Mouse (Mus musculus) spleen, adult 18-20 months (tissue): Measurements from ENCODE around the gene Ntn4.

Experiments
- DNase-seq, 2 experiments: peaks; one replicate each; pipeline ENCODE4 v3.0.0; 2022; ENCODE audit warnings: mixed read lengths in 2 of 2

The Ntn4 gene

DNA sequence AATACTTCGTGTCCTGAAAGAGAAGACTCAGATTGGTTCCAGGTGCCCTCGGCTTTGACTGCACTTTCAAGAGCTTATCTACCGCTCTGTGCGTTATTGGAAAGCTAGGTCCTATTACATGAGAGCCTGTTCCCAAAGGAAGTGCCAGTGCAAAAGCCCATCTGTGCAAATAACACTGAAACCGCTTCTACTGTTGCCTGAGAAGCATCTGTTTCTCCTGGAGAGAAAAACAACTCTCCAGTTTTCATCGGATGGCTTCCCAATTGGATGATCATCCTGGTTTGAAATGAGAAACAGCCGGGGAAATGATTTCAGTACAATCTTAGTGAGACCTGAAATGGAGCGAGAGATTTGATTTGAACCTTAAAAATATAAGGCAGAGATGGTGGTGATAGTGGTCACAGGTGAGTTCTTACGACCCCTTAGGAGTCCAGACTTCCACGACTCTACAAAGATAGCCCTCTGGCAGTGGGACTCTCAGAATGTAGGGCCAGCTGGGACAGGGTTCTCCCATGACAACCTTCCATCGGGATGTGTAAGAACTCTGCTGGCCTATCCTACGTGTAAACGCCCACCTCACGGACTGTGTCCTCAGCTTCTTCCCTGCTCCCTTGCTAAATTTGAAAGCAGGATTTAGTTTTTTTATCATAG lies 101.1 kb downstream of the Ntn4 start:
- DNase-seq = no peak

- no peak for DNase-seq
Observed at GRCm38 (mm10) chr10:93742097-93742446, 101.6 kb downstream of the Ntn4 start.

GRCm38 (mm10) chr10:93742598-93742997 lies 102.1 kb downstream of the Ntn4 start:
- DNase-seq = no peak

GRCm38 (mm10) chr10:93749267-93750192 lies 109.0 kb downstream of the Ntn4 start:
- DNase-seq = no peak

- DNase-seq = no peak
Observed at GRCm38 (mm10) chr10:93751302-93751701, 110.8 kb downstream of the Ntn4 start.

- DNase-seq = no peak
Observed at GRCm38 (mm10) chr10:93753711-93754391, 113.4 kb downstream of the Ntn4 start.

DNA sequence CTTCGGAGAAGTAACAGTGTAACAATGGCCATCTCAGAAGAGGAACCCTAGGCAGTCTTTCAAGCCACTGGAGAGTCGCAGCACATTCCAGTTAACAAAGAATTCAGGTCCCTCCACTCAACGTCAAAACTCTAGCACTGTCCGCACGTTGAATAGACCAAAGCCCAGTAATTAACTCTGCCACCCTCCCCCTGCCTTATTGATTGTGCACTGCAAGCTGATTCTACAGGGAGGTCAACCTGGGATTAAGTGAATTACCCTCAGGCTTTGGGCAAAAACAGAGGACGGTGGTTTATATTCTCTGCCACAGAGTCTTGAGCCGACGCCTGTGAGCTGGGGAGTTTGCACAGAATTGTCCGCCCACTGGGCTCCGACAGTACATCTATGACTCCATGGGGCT lies 115.7 kb downstream of the Ntn4 start:
- DNase-seq = no peak

DNA sequence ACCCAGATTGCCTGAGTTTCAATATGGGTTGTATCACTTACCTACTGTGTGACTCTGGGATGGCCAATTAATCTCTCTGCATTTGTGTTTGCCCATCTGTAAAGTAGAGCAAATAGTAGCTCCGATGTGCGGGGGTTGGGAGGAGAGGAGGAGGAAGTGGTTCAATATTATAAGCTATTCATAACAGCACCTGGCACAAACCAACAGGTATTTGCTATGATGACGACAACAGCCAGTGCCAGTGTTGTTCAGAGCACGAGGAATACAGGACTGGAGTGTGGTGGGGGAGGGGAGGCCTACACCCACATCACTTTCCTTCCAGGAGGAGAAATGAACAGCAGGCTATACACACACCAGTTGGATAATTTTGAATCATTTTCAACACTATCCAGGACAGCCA lies 119.2 kb downstream of the Ntn4 start:
- DNase-seq = no peak

DNA sequence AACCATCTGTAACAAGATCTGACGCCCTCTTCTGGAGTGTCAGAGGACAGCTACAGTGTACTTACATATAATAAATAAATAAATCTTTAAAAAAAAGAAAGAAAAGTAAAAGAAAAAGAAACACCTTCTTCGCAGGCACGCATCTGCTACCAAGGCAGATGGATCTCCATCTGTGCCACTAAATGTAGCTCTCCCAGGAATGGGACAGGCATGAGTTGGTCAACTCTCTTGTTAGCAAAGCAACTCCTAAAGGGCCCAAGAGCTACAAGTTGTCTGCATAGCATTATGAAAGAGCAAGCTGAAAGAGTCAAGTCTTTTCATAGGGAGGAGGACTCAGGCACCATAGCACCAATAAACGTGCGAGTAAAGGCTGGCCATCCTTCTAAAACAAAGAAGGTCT lies 119.9 kb downstream of the Ntn4 start:
- no peak for DNase-seq

- DNase-seq = peak in 1 of 2 experiments; percentile 41
Observed at GRCm38 (mm10) chr10:93763074-93763473, 122.6 kb downstream of the Ntn4 start.

- no peak for DNase-seq
Observed at GRCm38 (mm10) chr10:93766221-93766620, 125.7 kb downstream of the Ntn4 start.

DNA sequence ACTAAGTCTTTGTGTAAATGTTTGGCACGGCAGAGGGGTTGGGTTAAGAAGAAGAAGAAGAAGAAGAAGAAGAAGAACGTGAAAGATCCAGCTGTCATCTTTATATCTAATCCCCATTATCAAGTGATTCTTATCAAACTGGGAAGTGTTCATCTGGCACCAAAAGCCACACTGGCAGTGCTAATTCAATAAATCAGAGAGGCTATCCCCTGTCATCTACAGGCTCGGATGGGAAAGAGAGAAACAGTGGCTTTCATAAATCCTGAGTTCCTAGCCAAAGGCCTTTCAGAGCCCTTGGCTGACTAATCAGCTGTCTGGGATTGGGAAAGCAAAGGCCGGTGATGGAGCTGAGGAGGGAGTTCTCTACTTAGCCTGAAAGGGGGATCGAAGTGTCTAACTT lies 126.8 kb downstream of the Ntn4 start:
- no peak for DNase-seq

DNA sequence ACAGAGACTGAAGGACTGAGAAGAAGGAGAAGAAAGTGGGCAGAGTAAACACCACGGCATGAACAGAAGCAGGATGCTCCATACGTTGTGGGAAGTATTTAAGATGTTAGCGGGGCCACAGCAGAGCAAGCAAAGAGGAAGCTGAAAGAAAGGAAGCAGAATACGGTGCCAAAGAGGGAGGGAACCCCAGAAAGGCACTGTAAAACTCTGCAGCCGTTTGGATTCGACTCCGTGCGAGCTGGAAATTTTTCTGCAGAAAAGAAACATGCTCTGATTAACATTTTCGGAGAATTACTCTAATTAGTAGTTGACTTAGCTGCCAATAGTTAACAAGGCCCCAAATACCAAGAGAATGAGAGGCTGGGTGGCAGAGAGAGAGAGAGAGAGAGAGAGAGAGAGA lies 127.7 kb downstream of the Ntn4 start:
- DNase-seq = no peak

GRCm38 (mm10) chr10:93771931-93772465 lies 131.5 kb downstream of the Ntn4 start:
- DNase-seq = no peak

GRCm38 (mm10) chr10:93772492-93772891 lies 132.0 kb downstream of the Ntn4 start:
- DNase-seq = no peak

DNA sequence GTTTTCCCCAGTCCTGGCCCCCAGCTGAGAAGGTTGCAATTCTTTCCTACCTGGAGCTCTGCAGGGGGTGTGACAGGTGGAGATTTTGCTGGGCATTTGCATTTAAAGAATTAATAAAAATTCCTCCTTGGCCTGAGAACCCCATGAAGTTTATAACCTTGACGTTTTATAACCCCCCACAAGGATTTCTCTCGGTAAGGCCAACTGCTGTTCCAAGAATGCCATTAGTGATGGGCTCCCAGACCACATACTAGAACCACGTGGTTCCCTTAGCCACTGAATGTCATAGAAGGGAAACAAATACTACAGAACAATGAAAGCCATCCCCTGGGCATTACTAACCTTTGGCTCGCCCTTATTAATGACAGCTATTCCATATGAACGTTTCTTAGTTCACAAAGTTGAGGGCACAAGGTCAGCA lies 136.3 kb downstream of the Ntn4 start:
- DNase-seq = no peak

DNA sequence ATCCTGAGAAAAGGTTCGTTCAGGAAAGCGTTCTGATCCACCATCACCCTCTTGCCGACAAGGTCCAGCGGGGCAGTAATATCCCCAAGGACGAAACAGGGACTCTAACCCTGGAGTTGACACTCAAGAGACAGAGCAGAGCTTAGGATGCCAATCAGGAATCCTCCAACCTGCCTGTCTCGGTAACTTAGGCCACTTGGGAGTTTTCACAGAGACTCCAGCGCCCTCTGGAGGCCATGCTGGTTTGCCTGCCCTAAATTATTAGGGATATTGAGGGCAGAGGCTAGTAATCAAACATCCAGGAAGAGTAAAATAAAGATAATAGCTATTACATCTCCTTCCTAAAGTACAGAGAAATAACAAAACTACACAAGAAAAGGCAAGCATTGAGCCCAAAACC lies 136.9 kb downstream of the Ntn4 start:
- DNase-seq = peak in 1 of 2 experiments; percentile 31

DNA sequence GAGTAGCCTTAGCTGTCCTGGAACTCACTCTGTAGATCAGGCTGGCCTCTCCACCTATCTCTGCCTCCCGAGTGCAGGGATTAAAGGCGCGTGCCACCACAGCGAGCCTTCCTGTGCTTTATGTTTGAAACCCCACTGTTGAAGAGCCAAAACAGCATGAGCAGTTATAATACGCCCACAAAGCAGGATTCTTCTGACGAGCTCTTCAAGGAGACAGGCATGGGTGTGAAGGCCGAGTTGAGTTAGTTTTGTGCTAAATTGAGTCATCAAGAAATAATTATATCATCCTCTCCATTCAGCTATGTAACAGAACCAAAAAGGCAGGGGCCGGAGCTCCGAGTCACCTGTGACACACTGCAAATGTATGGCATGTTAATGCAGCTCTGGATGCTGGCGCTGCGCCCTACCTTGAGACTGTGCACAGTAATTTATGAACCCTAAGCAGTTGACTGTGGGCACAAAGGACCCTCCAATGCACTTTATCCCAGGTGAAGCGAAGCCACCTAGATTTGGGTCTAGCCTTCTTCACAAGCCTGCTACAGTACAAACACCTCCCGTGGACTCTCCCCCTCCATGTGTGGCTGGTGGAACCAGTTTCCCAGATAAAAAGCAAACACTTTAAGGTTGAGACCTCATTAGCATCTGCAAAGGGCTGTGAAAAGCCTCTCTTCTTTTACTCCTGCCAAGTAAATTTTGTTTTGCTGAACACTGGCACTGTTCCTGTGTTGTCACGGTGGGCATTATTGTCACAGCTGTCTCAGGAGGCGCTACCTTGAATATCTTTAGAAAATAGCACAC lies 142.9 kb downstream of the Ntn4 start:
- DNase-seq = no peak
